Mouse (Mus musculus) induced T-regulatory cell, adult 2 months (primary cell): ENCODE measurements around the gene Espnl.

Source experiments
- DNase-seq: peaks from one replicate; pipeline ENCODE4 v3.0.0-alpha.2; 2012; ENCODE audit warnings: low read depth

Espnl gene

DNA sequence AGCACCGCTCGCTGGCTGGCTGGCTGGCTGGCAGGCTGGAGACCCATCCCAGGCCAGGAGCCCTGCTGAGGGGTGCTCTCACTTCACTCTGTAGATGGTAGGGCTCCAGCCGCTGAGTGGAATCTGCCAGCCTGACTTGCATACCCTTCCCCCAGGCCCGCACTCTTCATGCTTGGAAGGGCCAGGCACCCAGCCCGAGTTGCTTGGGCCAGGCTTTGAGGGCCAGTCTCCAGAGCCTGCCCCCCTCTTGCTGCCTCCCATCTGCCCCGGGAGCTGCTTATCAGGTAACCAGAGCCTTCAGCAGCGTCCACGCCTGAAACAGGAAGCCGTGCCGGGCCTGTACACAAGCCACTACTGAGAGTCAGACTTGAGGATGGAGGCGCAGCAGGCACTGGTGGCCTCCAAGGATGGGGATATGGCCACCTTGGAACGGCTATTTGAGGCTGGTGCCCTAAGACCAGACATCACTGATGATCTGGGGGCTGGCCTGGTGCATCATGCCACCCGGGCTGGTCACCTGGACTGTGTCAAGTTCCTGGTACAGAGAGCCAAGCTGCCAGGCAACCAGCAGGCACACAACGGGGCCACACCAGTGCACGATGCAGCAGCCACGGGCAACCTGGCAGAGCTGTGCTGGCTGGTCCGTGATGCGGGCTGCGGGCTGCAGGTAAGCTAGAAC is at the start of gene Espnl:
Gene Espnl (plus strand): TSS at position 316 of the 679 bp plus-strand sequence.
- DNase-seq = no peak

DNA sequence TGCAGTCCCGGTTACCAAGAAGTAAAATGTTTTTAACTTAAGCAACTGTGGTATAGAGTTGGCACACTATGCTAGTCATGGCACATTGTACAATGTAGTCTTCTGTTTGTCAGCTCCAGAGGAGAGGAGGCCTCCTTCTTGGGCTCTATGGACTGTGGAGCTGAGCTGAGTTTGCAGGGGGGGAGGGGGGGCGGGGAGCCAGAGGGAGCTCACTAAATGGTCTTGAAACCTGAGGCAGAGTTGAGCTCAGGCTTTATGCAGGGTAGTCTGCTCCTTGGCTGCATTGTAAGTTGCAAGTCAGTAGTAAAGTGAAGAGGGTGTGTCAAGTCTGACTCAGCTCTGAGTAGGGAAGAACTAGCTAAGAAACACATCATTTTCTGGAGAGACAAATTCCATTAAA is 49.6 kb upstream of the Espnl start:
- DNase-seq = no peak

DNA sequence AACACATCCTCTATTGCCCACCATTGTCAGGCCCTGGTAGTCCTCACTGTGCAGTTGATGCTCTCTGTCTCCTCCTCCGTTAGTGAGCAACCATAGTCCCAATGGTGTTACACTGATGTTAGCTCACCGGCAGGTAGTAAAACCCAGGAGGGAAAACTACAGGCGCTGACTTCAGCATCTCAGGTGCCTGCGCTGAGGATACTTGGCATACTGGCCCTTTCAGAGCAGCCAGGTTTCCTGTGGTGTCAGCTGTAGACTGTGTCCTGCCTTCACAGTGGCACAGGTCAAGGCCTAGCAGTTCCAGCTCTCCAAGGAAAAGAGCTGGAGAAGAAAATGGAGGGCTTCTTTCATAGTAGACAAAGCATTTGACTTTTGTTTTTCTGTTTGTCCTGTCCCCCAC is 45.3 kb upstream of the Espnl start:
- DNase-seq = no peak

DNA sequence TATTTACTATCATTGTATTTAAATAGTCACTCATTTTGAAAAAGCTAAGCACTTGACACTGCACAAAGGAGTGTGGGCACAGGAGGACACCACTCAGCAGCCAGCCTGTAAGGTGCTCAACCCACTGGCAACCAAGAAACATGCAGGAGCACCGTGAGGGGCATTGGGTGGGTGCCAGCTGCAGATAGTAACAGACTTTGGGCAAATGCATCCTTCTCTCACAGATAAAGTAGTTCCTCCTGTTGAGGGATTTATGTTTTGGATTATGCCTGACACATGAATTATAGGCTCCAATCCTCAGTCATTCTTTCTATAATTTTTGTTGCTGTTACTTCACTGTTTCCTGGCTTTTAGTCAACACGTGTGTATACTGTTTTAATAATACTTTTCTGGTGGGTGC is 44.4 kb upstream of the Espnl start:
- DNase-seq = no peak

DNA sequence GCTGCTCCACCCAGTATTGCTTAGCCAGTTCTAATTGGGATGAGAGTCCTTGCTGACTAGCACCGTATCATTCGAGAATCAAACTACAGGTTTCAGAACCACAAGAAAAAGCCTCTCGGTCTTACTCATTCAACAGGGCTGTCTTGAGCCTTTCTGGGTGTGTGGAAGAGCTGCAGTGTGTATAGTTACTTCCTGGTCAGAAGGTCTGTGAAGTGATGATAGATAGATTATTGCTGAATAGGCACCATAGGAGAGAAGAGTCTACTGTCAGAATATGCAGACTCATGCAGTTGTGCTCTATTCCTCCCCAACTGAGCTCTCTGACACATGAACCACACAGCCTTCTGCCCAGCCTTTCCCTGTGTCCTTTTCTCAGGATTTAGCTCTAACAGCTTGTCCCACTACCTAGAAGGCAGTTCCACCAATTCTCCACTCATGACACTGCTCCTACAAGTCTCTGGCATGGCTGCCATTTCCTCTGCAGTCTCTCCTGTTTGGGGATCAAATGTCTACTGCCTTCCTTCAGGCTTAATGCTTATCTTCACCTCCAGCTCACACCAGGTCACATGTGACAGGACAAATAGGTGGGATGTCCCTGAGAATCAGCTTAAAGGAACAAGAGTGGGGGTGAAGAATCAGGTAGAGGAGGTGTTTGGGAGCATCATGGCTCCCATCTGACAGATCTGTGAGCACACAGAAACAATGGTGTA is 43.3 kb upstream of the Espnl start:
- peak; percentile 56 for DNase-seq

DNA sequence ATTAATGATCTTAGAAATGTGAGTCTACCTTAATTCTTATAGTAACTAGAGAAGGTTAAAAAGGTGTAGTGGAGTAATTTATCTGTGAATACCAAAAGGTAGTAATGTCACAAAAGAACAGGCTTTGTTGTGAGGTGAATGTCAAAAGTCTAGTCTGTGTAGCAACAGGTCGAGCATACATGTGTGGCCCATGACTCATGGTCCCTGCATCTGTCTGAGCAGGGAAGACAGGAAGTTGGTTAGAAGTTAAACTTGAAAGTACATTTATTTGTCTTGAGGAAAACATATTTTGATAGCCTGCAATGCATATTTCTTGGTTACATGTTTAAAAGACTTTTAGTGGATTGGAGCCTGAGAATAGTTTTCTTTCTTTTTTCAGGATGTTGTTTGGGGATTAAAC is 42.7 kb upstream of the Espnl start:
- DNase-seq = peak; percentile 53

DNA sequence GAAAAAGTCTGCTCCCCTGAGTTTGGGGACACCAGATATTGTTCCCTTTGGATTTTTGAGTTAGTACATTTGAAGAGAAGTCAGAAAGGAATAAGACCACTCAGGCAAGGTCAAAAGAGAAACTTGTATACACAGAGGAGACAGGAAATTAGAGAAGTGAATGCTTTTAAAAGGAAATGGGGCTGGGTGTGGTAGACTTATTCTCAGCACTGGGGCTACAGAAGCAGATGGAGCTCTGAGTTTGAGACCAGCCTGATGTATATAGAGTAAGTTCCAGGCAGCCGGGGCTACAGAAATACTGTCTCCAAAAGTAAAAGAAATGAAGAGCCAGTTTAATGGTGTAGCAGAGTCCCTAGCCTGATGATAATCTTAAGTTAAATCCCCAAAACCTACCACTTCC is 39.3 kb upstream of the Espnl start:
- peak; percentile 18 for DNase-seq

DNA sequence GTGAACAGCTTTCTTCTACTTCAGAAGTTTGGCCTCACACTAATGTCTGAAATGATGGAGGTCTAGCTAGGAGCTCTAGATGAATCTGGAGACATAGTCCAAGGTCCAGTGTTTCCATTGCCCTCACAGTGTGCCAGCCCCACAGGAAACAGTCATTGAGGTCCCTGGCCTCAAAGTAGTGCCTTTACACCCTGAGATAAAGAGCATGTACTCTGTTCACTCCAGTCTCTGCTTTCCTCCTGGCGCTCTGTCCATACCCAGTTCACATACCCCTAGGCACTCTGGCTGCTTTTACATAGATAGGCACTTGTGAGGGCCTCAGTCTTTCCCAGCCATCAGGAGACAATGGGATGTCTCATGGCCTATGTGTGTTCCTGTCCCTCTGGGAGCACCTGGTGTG is 32.5 kb upstream of the Espnl start:
- no peak for DNase-seq

DNA sequence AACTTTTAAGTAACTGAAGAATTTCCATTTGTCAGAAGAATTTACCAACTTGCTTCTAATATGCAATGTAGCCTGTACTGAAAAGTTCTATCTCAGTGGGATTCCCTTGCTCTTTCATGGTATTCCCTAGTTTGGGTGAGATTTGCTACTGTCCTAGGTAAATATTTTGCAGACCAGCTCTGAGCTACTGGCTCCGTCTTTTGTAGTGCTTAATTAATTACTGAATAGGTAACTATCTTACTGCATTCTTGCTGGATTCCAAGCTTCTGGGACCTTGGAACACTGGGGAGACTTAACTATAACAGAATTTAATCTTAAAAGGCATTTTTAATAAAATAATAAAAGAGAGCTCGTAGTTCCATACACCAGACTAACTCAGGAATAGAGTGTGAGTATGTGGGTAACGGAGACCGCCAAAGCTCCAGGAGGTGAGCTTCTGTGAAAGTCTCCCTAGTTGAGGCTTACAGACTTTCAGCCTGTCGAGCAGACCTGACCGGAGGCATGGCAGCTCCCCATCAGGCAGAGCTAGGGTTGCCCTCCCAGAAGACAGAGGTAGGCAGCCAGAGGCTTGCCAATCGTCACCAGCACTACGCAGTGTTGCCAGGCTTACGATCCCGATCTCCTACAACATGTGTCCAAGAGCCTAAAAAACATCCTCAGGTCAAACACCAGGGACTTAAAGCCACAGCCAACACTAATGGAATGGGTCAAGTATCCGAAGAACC is 29.6 kb upstream of the Espnl start:
- DNase-seq = no peak

DNA sequence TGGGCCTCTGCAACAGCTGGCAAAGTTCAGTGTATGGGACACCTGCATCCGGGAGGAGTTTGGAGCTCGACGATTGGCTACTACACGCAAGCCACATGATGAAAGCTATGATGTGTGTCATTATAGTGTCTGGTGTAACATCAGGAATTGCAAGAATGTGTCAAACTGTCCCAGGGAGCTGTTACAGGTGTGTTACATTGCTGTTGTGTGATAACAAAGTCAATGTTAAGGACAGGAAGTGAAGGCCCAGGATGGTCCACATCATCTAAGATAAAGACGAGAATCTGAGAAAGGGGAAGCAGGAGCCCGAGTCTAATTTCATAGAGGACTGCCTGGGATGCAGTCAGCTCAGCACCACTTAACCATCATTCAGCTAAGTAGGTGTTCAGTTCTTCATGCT is 26.3 kb upstream of the Espnl start:
- DNase-seq = no peak

DNA sequence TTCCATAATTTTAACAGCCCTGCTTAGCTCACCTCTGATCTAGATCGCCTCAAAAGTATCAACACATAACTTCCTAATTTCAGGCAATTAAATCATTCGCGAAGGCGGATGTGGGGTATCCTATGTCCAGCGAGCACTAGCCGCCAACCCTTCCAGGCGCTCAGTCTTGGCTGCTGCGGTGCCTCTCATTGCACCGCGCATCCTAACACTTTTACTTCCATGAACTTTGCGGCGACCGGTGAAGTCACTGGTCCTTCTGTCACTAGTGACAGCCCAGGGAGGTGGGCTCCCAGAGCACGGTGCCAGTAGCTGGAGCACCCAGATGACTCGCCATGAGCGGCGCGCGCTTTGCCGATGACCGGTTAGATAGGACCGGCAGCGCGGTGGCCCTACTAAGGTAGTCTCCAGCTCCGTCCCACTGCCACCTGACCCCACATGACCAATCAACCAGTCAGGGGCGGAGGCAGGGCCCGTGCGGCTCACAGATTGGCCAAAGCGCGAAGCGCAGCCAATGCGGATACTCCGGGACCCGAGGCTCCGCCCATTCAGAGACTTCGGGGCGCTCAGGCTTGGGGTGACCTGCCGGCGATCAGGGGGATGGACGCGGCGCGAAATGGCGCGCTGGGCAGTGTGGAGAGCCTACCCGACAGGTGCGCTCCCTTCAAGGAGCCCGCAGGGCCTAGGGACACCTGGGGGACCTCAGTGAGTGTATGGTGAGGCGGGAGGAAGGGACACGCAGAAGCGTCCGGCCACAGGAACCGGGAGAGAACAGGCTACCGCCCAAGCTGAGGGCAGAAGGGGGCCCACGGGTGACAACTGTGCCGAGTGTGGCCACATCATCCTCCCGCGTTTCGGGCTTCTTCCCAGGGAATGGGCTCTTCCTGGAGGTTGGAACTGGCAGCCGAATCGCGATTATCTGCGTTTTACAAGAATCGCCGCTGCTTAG is 23.8 kb upstream of the Espnl start, which contains the start of gene Scly:
Gene Scly (plus strand): TSS at position 540 of the 946 bp plus-strand sequence.
- DNase-seq = peak; percentile 97

DNA sequence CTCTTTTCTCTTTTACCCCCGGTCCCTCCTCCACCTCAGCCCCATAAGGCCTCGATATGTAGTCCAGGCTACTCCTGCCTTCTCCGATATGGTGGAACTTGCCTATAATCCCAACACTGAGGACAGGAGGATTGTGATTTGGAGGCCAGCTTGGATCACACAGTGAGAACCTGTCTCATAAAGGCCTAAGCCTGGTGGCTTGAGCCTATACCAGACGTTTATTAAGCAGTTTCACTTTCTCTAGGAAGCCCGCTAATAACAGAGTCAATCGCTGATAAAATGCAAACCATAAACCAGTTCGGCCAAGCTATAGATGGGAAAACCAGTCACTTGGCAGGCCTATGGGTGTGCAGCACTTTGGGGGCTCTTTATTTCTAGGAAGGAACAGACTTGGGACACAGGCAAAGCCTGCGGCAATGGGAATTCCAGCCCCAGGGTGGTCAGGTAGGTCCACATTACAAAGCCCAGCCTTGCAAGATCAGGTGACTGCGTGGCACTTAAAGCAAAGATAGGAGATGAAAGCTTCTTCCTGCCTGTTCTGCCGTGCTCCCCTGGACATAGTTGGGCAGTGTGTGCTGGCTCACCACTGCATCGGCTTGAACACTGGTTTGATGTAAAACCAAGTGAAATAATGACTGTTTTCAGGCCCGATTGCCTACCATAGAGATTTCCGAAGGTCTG is 22.7 kb upstream of the Espnl start:
- peak; percentile 56 for DNase-seq

DNA sequence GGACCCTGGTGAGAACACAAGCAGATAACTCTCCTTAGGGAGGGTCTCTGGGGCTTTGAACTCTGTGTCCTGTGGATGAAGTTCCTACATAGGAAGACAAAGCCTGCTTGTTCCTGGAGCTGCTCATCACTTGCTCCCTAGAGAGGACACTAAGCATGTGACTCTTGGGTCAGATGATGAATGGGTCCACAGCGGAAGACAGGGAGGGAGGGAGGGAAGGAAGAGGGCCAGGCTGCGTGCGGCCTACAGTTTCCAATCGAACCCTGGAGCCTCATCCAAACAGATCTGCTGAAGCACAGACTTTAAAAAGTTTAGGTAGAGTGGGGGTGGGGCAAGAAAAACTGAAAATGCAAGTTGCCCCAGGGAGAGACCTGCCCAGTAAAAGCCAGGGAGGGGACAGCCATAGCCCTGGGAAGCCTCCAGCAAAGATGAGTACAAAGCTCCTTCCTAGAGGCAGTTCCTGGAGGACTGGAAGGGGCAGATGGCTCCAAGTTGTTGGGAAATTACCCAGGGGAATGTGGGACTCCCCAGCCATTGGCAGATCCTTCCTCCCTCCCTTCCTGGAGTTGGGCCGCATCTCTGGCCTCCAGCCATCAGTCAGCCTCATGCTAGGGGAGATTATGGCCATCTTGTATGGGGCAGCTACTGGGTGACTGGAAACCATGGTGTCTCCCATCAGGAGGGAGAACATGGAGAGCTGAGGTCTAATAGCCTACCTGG is 22.0 kb upstream of the Espnl start:
- no peak for DNase-seq

DNA sequence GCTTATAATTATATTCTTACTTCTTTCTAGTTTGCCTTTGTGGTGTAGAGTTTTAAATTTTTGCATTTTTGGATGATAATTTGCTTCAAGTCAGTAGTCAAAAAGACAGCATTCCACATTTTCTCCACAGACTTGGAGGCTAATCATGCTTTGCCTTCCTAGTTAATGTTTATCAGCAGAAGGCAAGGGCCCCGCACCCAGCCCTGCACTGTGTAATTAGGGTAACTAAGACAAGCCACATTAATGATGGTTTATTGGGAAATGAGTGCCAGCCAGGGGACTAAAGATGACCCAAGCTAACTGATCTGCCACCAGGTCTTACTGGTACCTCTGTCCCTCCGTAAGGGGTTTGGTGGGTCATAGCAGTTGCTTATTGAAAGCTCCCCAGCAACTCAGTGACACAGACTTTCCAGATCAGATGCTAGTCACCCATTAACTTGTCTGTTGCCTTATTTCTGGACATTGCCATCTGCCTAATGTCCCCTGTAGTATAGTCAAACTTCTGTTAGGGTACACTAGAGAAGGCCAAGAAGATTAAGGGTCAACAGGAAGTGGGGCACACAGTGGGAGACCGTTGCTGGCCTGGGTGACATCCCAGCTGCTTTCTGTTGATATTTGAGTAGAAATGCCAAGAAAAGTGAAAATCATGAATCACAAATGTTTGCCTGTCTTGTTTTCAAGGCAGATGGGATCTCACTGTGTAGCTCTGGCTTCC is 20.5 kb upstream of the Espnl start:
- no peak for DNase-seq

DNA sequence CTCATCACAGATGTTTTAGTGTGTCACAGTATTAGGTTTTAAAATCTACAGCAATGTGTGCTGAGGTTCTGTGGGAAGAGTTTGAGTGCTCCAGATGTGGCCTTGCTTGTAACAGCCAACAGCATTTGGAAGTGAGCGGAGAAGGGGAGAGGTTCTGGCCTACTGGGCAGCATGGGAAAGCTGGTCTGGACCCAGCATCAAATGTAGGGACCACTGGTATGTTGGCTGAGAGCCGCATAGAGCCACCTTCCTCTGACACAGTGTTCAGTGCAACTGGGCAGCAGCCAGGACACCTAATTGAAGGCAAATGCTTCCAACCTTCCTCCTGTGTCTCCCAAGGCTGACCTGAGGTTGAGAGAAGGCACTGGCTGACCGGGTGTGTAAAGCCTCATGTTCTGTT is 19.9 kb upstream of the Espnl start:
- no peak for DNase-seq

DNA sequence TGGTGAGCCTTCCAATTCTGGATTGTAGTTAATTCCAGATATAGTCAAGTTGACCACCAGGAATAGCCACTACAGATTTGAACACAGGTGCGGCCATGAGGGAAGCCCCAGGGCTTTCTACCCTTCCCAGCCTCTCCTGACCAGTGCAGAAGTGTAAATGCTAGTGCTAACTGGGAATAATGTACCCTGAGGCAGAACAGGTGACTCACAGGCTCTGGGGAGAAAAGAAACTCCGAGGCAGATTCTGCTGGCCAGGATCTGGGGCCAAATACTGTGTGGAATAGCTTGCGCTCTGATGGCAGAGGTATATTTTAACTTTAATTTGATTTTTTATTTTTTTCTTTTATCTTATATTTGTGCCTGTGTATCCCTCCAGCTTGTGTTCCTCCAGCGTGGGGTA is 17.3 kb upstream of the Espnl start:
- DNase-seq = no peak

DNA sequence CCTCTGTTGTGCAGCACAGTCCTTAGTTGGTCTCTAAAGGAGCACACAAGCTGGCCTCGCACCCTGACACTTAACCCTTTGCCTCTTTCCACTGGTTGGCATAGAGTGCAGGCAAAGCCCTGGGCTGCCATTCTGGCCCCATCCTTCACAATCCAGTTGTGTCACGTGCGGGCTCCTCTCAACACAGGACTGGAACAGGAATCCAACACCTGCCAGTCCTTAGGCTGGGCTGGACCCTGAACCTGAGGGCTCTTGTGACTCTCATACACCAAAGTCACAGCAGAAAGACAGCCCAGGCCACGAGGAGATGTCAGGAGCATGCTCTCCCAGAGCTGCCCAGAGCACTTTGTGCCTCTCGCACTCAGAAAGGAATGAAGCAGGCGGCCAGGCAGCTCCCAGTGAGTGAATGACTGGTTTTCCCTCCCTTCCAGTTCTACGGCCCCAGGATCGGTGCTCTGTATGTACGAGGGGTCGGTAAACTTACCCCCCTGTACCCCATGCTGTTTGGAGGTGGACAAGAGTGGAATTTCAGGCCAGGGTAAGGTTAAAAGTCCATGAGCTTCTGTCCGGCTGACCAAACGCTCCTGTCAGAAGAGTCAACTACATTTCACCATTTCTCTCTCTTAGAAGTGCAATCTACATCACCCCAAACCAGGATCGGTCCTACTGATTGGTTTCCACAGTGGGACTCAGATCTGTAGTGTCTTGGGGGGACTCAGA is 12.3 kb upstream of the Espnl start:
- no peak for DNase-seq

DNA sequence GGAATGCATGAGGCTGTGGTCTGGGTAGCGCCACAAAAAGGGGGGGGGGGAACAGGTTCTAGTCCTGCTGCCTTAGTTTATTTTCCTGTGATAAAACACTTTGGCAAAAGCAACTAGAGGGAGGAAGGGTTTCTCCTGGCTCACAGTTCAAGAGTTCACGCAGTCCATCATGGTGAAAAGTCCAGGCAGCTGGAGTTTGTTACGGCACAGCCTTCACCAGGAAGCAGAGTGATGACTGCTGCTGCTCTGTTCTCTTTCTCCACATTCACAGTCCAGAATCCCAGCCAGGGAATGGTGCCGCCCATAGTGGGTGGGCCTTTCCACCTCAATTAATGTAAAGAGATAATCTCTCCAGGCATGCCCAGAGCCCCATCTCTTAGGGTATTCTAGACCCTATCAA is 9.6 kb upstream of the Espnl start:
- DNase-seq = no peak

DNA sequence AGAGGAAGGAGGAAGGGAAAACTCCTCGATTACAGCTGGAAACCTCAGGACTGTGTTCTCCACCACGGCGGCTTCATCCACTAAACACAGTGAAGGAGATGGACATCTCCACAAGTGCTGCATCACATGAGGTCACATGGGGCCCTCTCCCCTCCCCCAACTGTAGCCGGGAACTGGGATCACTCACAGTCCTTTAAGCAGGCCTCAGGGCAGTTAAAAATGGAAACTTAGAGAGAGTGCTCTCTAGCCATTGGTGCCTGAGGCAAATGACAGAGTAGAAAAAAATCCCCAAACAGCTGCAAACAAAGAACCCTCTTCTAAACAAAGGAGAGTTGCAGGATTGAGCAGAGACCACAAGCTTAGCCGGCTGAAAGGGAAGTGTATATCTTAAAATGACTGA is 8.6 kb upstream of the Espnl start:
- DNase-seq = no peak
